Mouse (Mus musculus) erythroblast, embryonic 14.5 days (primary cell): ENCODE results near the gene F830045P16Rik.

Experiments used
- GATA1 ChIP-seq: IDR thresholded peaks from 2 replicates; pipeline ENCODE4 v1.6.1; 2012; ENCODE audit warnings: low read length, inconsistent platforms, mixed read lengths
- TAL1 ChIP-seq: IDR thresholded peaks from 3 replicates; pipeline ENCODE4 v1.6.1; 2012; ENCODE audit warnings: low read length, inconsistent platforms, mixed read lengths

- TF ChIP-seq GATA1 (no peak), TAL1 (no peak)
Observed at GRCm38 (mm10) chr2:129419361-129419880, 117.0 kb downstream of the F830045P16Rik start.
